Mouse (Mus musculus) layer of hippocampus, adult 8-10 months (tissue): ENCODE data around the gene Gopc. TPM values are rescaled to one million over a fixed set of nuclear protein-coding genes. Genes with fewer than 3 reads are reported as not detected.
"Not testable (repeated sequence)": the region's sequence is repeated elsewhere in the genome, so short reads cannot be mapped to it uniquely, and the experiment has no call there.

Experiments
- DNase-seq, 2 experiments: peaks; one replicate each; pipeline ENCODE4 v3.0.0; 2022; ENCODE audit warnings: low spot score in 2 of 2
- total RNA-seq, 4 experiments: library from RNA; stranded (reverse); gene quantifications; 2 replicates each; pipeline ENCODE4 v1.2.4; 2022

Gene Gopc
- total RNA-seq, 4 experiments from 2014 or later: 35.3 to 40.5 (median 39.4) TPM

DNA sequence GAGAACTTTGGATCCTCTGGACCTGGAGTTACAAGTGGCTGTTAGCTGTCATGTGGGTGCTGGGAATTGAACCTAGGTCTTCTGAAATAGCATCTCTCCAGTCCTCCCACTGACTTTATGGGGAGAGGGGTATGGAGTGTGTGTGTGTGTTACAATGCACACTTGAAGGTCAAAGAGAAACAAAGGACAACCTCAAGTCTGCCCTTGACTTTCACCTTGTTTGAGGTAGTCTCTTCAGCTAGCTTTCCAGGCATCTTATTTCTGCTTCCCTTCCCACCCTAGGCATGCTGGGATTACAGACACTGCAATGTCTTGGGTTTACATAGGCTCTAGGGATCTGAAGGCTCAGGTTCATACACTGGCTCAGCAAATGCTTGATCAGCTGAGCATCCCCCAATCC is 79.7 kb downstream of the Gopc start:
- DNase-seq: no peak

DNA sequence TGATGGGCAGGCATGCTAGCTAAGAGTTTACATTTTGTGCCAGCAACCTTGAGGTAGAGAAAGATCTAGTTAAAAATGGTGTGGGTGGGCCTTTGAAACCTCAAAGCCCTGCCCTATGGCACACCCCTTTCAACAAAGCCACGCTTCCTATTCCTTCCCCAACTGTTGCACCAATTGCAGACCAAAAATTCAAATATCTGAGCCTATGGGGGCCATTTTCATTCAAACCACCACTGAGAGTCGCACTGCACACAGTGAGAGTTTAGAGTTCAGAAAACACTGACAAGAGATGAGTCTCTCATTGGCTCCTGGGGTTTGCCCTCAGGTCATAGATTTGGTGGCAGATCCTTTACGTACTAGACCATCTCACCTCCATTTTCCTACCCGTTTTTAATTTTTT is 80.2 kb downstream of the Gopc start:
- DNase-seq: no peak

GRCm38 (mm10) chr10:52298568-52298967 is 83.4 kb downstream of the Gopc start:
- not testable (repeated sequence) for DNase-seq

DNA sequence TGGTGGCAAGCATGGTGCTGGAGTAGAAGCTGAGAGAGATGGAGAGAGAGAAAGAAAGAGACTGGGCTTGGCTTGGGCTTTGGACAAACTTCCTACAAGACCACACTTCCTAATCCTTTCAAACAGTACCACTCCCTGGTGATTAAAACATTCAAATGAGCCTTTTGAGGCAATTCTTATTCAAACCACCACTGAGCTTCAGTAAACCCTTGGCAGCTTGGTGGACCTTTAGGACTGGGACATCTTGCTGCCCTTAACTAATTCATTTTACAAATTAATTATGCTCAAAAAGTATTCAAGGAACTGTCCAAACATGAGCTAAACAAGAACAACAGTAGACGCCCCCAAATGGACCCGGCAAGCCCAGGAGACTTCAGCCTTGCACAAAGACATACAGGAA is 86.0 kb downstream of the Gopc start:
- DNase-seq: no peak

GRCm38 (mm10) chr10:52293921-52294577 is 87.9 kb downstream of the Gopc start:
- no peak for DNase-seq

GRCm38 (mm10) chr10:52292391-52292790 is 89.5 kb downstream of the Gopc start:
- DNase-seq: not testable (repeated sequence)

DNA sequence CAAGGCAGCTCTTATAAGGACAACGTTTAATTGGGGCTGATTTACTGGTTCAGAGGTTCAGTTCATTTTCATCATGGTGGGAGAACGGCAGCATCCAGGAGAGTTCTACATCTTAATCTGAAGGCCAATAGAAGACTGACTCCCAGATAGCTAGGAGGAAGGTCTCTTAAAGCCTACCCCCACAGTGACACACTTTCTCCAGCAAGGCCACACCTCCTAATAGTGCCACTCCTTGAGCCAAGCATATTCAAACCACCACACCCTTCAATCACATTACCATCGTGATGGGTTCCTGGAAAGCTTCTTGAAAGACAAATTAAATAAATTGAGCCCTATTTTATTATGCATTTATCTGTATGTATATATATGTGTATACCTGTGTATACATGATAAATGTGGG is 92.7 kb downstream of the Gopc start:
- no peak for DNase-seq

DNA sequence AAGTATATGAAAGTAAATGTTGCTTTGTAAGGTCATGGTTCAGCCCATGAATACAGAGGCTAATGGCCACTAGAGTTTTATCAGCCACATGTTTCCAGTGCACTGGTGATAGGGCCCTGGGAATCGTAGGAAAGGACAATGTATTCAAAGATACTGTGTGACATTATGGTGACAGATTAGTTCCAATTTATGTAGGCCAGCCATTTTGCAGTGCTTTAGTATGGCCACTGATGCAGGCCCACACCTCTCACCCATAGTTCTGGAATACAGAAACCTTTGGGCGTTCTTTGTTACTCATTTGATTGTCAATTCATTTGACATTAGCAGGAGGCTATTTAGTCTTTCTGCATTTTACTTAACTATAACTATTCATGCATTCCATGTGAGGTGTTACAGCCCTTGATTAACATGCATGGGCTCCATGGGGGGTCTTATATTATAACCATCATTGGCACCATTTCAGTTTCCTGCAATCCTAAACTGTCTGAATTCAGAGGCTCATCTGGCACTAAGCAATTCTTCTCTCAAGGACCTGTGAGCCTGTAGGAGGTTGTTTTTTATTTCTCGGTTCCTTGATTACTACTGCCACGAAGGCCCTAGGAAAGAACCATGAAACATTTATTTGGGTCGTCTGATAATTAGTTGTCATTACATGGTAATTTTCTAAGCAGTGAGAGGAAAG is 93.9 kb downstream of the Gopc start:
- no peak for DNase-seq

Other genes starting within 250 kb of the Gopc start
- gene Ros1, start 186.9 kb downstream of the Gopc start, total RNA-seq: under 1 TPM in 1 of 4 experiments, not detected in 3; 0.05 TPM
- gene Dcbld1, start 148.5 kb downstream of the Gopc start, total RNA-seq: 1 to 10 TPM; 6.8 to 8.2 (median 7.7) TPM
- gene Gm26741, start 23.4 kb downstream of the Gopc start, total RNA-seq: not detected
- not detected for gene Nepn, start 6.8 kb upstream of the Gopc start, total RNA-seq
- 10 to 100 TPM; 55.9 to 75.5 (median 64.1) TPM for gene Nus1, start 35.4 kb upstream of the Gopc start, total RNA-seq